ENCODE assay signal across 9 mouse cellular contexts in the genomic region with DNA sequence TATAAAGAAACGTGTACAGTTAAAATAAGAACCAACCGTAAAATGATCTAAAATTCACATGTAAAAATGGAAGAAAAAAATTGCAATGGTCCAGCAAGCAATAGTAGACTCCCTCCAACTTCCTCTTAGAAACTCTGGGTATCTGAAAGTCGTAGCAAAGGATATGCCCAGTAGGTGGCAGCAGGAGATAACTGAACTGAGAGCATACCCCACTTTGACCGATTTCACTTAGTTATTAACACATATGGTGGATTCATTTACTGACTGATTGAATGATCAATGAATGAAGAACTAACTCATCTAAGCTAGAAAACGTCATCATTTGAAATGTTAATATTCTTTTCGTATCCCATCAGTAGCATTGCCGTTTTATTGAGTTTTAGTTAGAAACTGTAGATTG.
A peak's percentile ranks its signal among the peaks of the same experiment; 100 is the strongest.
DNase-seq lines count a peak whose midpoint lies in the region; ATAC-seq and TF ChIP-seq lines count a peak whose summit lies in the region.
"Had no signal": no experiment of that assay in that cellular context is flagged by ENCODE, and none has a peak within 500 bp of the region (broad histone marks: within the 10 kb centered on the region; RNA-seq: fewer than 3 reads in every experiment).

No protein-coding gene starts in this region.

- H3K27ac ChIP-seq in gastrocnemius, adult 2 months, result no peak overlapping the region
- H3K27ac ChIP-seq in intestine, postnatal 0 days (ENCODE audit: low read depth, low read length), result no peak overlapping the region
- no peak overlapping the region for H3K27ac ChIP-seq in testis, adult 2 months (ENCODE audit: control insufficient read depth, insufficient read depth, low read depth, low read length)
- H3K27ac ChIP-seq: embryonic facial prominence, embryonic 15.5 days had no signal

- TF ChIP-seq CTCF in gastrocnemius, adult 2 months (IDR thresholded peaks at IDR 0.05), result peak; percentile 90
- TF ChIP-seq CTCF in intestine, postnatal 0 days (IDR thresholded peaks at IDR 0.05; ENCODE audit: low read depth), result peak; percentile 93
- TF ChIP-seq CTCF in testis, adult 2 months (IDR thresholded peaks at IDR 0.05; ENCODE audit: control insufficient read depth, insufficient read depth, insufficient replicate concordance, low read depth, low read length), result peak; percentile 10; the same call in 1 of the 2 replicates

- no peaks in the 10 kb centered on the region for H3K4me1 ChIP-seq in intestine, postnatal 0 days (replicated peaks; ENCODE audit: control insufficient read depth, insufficient read depth, low read length)
- H3K4me1 ChIP-seq in testis, adult 2 months (ENCODE audit: control insufficient read depth, insufficient read depth, low read length), result no peaks in the 10 kb centered on the region
- H3K4me1 ChIP-seq: embryonic facial prominence, embryonic 15.5 days had no signal

- intact Hi-C loops in gastrocnemius, adult 2 months (cut with DNase I), result loop anchor here (1.0 to 10.0 kb wide), 4 partner anchors 72 to 429 kb away; no protein-coding TSS in a partner anchor
- intact Hi-C loops in left cerebral cortex, postnatal 4 days (cut with DNase I), result loop anchor here (2.0 to 10.0 kb wide), 3 partner anchors 77 to 644 kb away; partner anchors contain the start of gene Etv6

- TF ChIP-seq POLR2A in testis, adult 2 months (IDR thresholded peaks at IDR 0.05; ENCODE audit: control insufficient read depth, low read depth, low read length), result no peak

- no peaks in the 10 kb centered on the region for H3K9me3 ChIP-seq in intestine, postnatal 0 days (ENCODE audit: control insufficient read depth)
- H3K9me3 ChIP-seq: embryonic facial prominence, embryonic 15.5 days had no signal

- H3K9ac ChIP-seq in intestine, postnatal 0 days (ENCODE audit: low read depth, low read length), result no peak overlapping the region
- H3K9ac ChIP-seq: embryonic facial prominence, embryonic 15.5 days had no signal

- 24% methylated on average over 7 of the region's 7 CpGs for WGBS in intestine, postnatal 0 days

- H3K4me3 ChIP-seq in gastrocnemius, adult 2 months, result no peak overlapping the region
- H3K4me3 ChIP-seq in intestine, postnatal 0 days (ENCODE audit: low read depth, low read length), result no peak overlapping the region
- no peak overlapping the region for H3K4me3 ChIP-seq in testis, adult 2 months (ENCODE audit: control insufficient read depth, low read depth, low read length)
- H3K4me3 ChIP-seq: embryonic facial prominence, embryonic 15.5 days had no signal

- no peaks in the 10 kb centered on the region for H3K36me3 ChIP-seq in intestine, postnatal 0 days (ENCODE audit: control insufficient read depth, insufficient read depth)
- no peaks in the 10 kb centered on the region for H3K36me3 ChIP-seq in testis, adult 2 months (ENCODE audit: control insufficient read depth, insufficient read depth, low read length)
- H3K36me3 ChIP-seq: embryonic facial prominence, embryonic 15.5 days had no signal

- no peaks in the 10 kb centered on the region for H3K27me3 ChIP-seq in intestine, postnatal 0 days (replicated peaks; ENCODE audit: control insufficient read depth, insufficient read depth, low read length)
- no peaks in the 10 kb centered on the region for H3K27me3 ChIP-seq in testis, adult 2 months (ENCODE audit: control insufficient read depth, insufficient read depth, low read length)
- H3K27me3 ChIP-seq: embryonic facial prominence, embryonic 15.5 days had no signal

- ATAC-seq in intestine, postnatal 0 days, result no peak

- no peak overlapping the region for H3K4me2 ChIP-seq in intestine, postnatal 0 days (replicated peaks; ENCODE audit: low read depth)
- H3K4me2 ChIP-seq: embryonic facial prominence, embryonic 15.5 days had no signal

- peak; percentile 54 for DNase-seq in urinary bladder, postnatal 25 days (ENCODE audit: low spot score)
- DNase-seq in urinary bladder, adult 2 months (ENCODE audit: low spot score), result no peak
- peak; percentile 42 for DNase-seq in cerebellum, adult 9-11 months
- DNase-seq in gastrocnemius, adult 2 months, result peak; percentile 68
- peak; percentile 72 for DNase-seq in left cerebral cortex, postnatal 4 days
- peak; percentile 48 to 74 for DNase-seq in natural killer cell, adult 2 months (ENCODE audit: low spot score in 2 of 2)

Comparison
In these comparisons a context has a peak if more than half of its experiments do, and no peak if none do; other contexts are left out.
1. CTCF ChIP-seq: peak in every context shown above with its lines; median percentile 93 in intestine, postnatal 0 days; 90 in gastrocnemius, adult 2 months; 10 in testis, adult 2 months.